ENCODE assay signal across 21 mouse cellular contexts in the genomic region with DNA sequence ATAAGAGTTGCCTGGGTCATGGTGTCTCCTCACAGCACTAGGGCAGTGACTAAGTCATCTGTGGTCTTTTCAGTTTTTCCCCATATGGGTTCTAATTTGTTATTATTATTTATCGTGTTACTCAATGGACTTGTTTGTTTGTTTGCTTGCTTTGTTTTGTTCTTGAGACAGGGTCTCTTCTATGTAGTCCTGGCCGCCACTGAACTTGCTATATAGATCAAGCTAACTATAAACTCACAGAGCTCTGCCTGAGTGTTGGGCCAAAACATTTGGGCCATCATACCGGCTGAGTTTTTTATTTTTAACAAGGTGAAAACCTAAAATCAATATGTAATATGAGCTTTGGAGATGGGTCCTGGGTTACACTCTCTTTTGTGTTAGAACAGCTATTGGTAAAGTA. TPM values are rescaled to one million over a fixed set of nuclear protein-coding genes. Genes with fewer than 3 reads are reported as not detected.
DNase-seq lines count a peak whose midpoint lies in the region.
"Had no signal": no experiment of that assay in that cellular context is flagged by ENCODE, and none has a peak within 500 bp of the region (broad histone marks: within the 10 kb centered on the region; RNA-seq: fewer than 3 reads in every experiment).

No protein-coding gene starts in this region.

- WGBS in heart, embryonic 10.5 days, result 72% methylated on average over 3 of the region's 3 CpGs

- DNase-seq in heart, adult 11 months, result peak; percentile 61
- no peak for DNase-seq in heart, postnatal 4 days
- peak; percentile 52 for DNase-seq in heart, embryonic 10.5 days (ENCODE audit: low spot score)
- no peak for DNase-seq in heart, postnatal 36 days
- DNase-seq: adrenal gland, adult 2 months; adrenal gland, adult 8-10 months; adrenal gland, postnatal 10 days; adrenal gland, postnatal 14 days; adrenal gland, postnatal 25 days; adrenal gland, postnatal 36 days; B cell, adult 2 months; cerebellum, adult 11 months; cerebellum, adult 11-12 months; cerebellum, adult 18-20 months had no signal

- H3K27me3 ChIP-seq in heart, embryonic 10.5 days (ENCODE audit: insufficient read depth, poor library complexity, severe bottlenecking), result peaks cover 26% of the 10 kb centered on the region

- no peaks in the 10 kb centered on the region for H3K36me3 ChIP-seq in heart, embryonic 10.5 days
- H3K36me3 ChIP-seq: G1E had no signal

- H3K9me3 ChIP-seq in heart, embryonic 10.5 days, result no peaks in the 10 kb centered on the region
- H3K9me3 ChIP-seq: G1E had no signal

- H3K4me3 ChIP-seq in heart, embryonic 10.5 days, result no peak overlapping the region

- no peak overlapping the region for H3K27ac ChIP-seq in heart, embryonic 10.5 days

- no peaks in the 10 kb centered on the region for H3K4me1 ChIP-seq in heart, embryonic 10.5 days

- intact Hi-C loops in heart, postnatal 36 days (cut with DNase I), result no loop called here

RNA-seq across cellular contexts. Expression of a gene that starts 13.1 kb away (rescaled TPM):
- total RNA-seq in heart, postnatal 4 days (2021), result 10 to 100 TPM; 18.7 to 19.6 TPM
- 69.0 and 91.3 TPM in 2 replicates for polyA plus RNA-seq in heart, embryonic 10.5 days (2016; fragmentation: Nextera tagmentation; extraction: Ambion mirVana)
- 10 to 100 TPM; 16.4 to 18.2 TPM for total RNA-seq in heart, postnatal 36 days (2021)

RNA-seq across cellular contexts. Expression of a gene that starts 23.7 kb away (rescaled TPM):
- total RNA-seq in heart, postnatal 4 days (2021), result 10 to 100 TPM; 13.9 to 14.9 TPM
- polyA plus RNA-seq in heart, embryonic 10.5 days (2016; fragmentation: Nextera tagmentation; extraction: Ambion mirVana), result 21.9 and 23.8 TPM in 2 replicates
- 1 to 10 TPM; 8.3 to 8.9 TPM for total RNA-seq in heart, postnatal 36 days (2021)

RNA-seq across cellular contexts. Expression of a gene that starts 32.9 kb away (rescaled TPM):
- total RNA-seq in heart, postnatal 4 days (2021), result not detected
- polyA plus RNA-seq in heart, embryonic 10.5 days (2016; fragmentation: Nextera tagmentation; extraction: Ambion mirVana), result not detected in 2 replicates
- total RNA-seq in heart, postnatal 36 days (2021), result not detected
- total RNA-seq: adrenal gland, adult 18-20 months; adrenal gland, adult 2 months; adrenal gland, adult 8-10 months; adrenal gland, postnatal 10 days; adrenal gland, postnatal 14 days; adrenal gland, postnatal 25 days; adrenal gland, postnatal 36 days; G1E; MEL had no signal
- polyA plus RNA-seq: adrenal gland, adult 2 months; C2C12; CD4-positive, CD25-positive, alpha-beta regulatory T cell, adult 4 months; G1E had no signal

RNA-seq across cellular contexts. Expression of a gene that starts 43.7 kb away (rescaled TPM):
- not detected for total RNA-seq in heart, postnatal 4 days (2021)
- polyA plus RNA-seq in heart, embryonic 10.5 days (2016; fragmentation: Nextera tagmentation; extraction: Ambion mirVana), result 0.15 and 0.64 TPM in 2 replicates
- total RNA-seq in heart, postnatal 36 days (2021), result not detected
- total RNA-seq: adrenal gland, postnatal 14 days; adrenal gland, postnatal 25 days; CH12.LX had no signal
- polyA plus RNA-seq: activated CD4-positive, CD25-positive, alpha-beta regulatory T cell, adult 4 months; adrenal gland, adult 2 months; CD4-positive, CD25-positive, alpha-beta regulatory T cell, adult 4 months; G1E had no signal

RNA-seq across cellular contexts. Expression of a gene that starts 52.1 kb away (rescaled TPM):
- 10 to 100 TPM; 33.4 to 33.9 TPM for total RNA-seq in heart, postnatal 4 days (2021)
- polyA plus RNA-seq in heart, embryonic 10.5 days (2016; fragmentation: Nextera tagmentation; extraction: Ambion mirVana), result 36.8 and 47.0 TPM in 2 replicates
- total RNA-seq in heart, postnatal 36 days (2021), result 10 to 100 TPM; 25.8 to 29.0 TPM

Comparison
In these comparisons a context has a peak if more than half of its experiments do, and no peak if none do; other contexts are left out.
1. DNase-seq: peak in heart, adult 11 months (single experiment) and heart, embryonic 10.5 days (single experiment); none in heart, postnatal 4 days (single experiment) and heart, postnatal 36 days (0 of 2).